Mouse (Mus musculus) forebrain, embryonic 12.5 days (tissue): ENCODE data around the gene Prc1. TPM values are rescaled to one million over a fixed set of nuclear protein-coding genes. Genes with fewer than 3 reads are reported as not detected.
A peak's percentile ranks its signal among the peaks of the same experiment; 100 is the strongest.

Source experiments
- ATAC-seq: fragments of 200-750 bp; cut with Nextera tagmentation; 2 replicates; pipeline ENCODE4 v1.8.0; 2017; ENCODE audit warnings: moderate TSS enrichment; ENCODE audit not compliant: low FRiP score
- H3K27ac ChIP-seq: fragments of 300-500 bp; sonication (generic); 2 replicates; pipeline ENCODE4 v1.5.1; 2016; ENCODE audit warnings: mild to moderate bottlenecking
- H3K27me3 ChIP-seq: fragments of 300-500 bp; sonication (generic); 2 replicates; pipeline ENCODE4 v1.6.1; 2016; ENCODE audit warnings: mild to moderate bottlenecking
- H3K36me3 ChIP-seq: fragments of 300-500 bp; sonication (generic); replicated peaks from 2 replicates; pipeline ENCODE4 v1.6.1; 2016; ENCODE audit warnings: mild to moderate bottlenecking
- H3K4me1 ChIP-seq: fragments of 300-500 bp; sonication (generic); 2 replicates; pipeline ENCODE4 v1.6.1; 2016
- H3K4me2 ChIP-seq: fragments of 300-500 bp; sonication (generic); 2 replicates; pipeline ENCODE4 v1.6.1; 2016; ENCODE audit warnings: mild to moderate bottlenecking, moderate library complexity
- H3K4me3 ChIP-seq: fragments of 300-500 bp; sonication (generic); replicated peaks from 2 replicates; pipeline ENCODE4 v1.5.1; 2016; ENCODE audit warnings: mild to moderate bottlenecking
- H3K9ac ChIP-seq: fragments of 300-500 bp; sonication (generic); 2 replicates; pipeline ENCODE4 v1.6.1; 2016; ENCODE audit warnings: mild to moderate bottlenecking
- H3K9me3 ChIP-seq: fragments of 300-500 bp; sonication (generic); 2 replicates; pipeline ENCODE4 v1.6.1; 2016
- WGBS: fragments of 180-500 bp; shearing (Covaris S2); methylation state at CpG from one replicate; pipeline ENCODE4 v1.1.7; 2016; 5-methylcytosine and 5-hydroxymethylcytosine counted together
- polyA plus RNA-seq: library from polyadenylated mRNA; unstranded; fragments of >200 nt; fragmentation: Nextera tagmentation; extraction: Ambion mirVana; gene quantifications from 2 replicates; pipeline ENCODE4 v1.2.1, GENCODE M21; 2016

The Prc1 gene
- polyA plus RNA-seq, 1 experiment from 2014 or later, result 222 TPM

- 1% methylated on average over 25 of the region's 25 CpGs for WGBS
- H3K9me3 ChIP-seq, result no peaks in the 10 kb centered on the region
Observed at GRCm38 (mm10) chr7:80342858-80343257, 48.6 kb downstream of the Prc1 start, which contains the start of gene Hddc3. Gene Hddc3, plus strand, starts transcription at chr7:80343104.

GRCm38 (mm10) chr7:80343270-80344018 lies 49.2 kb downstream of the Prc1 start:
- peak overlapping the region; percentile 82 for H3K4me2 ChIP-seq
- peak overlapping the region; percentile 77 for H3K27ac ChIP-seq
- H3K27me3 ChIP-seq, result no peaks in the 10 kb centered on the region
- H3K4me3 ChIP-seq, result peak overlapping the region; percentile 58
- WGBS, result 23% methylated on average over 19 of the region's 19 CpGs
- peak overlapping the region; percentile 79 for H3K9ac ChIP-seq
- peak; percentile 3; the same call in 1 of the 2 replicates for ATAC-seq
- no peaks in the 10 kb centered on the region for H3K9me3 ChIP-seq
- peaks cover 47% of the 10 kb centered on the region for H3K4me1 ChIP-seq
- peaks cover 9% of the 10 kb centered on the region for H3K36me3 ChIP-seq

More at GRCm38 (mm10) chr7:80342858-80343257, 48.6 kb downstream of the Prc1 start, which contains the start of gene Hddc3:
- peak within 1 kb of the TSS; percentile 82 for H3K4me2 ChIP-seq
- no peaks in the 10 kb centered on the region for H3K27me3 ChIP-seq
- peak within 1 kb of the TSS; percentile 79 for H3K9ac ChIP-seq
- peaks cover 9% of the 10 kb centered on the region for H3K36me3 ChIP-seq
- H3K4me1 ChIP-seq, result peaks cover 51% of the 10 kb centered on the region
- peak within 1 kb of the TSS; percentile 58 for H3K4me3 ChIP-seq
- peak within 1 kb of the TSS; percentile 77 for H3K27ac ChIP-seq
- peak; percentile 22 for ATAC-seq

- H3K9me3 ChIP-seq, result no peaks in the 10 kb centered on the region
- H3K4me2 ChIP-seq, result no peak overlapping the region
- H3K4me3 ChIP-seq, result no peak overlapping the region
- no peak overlapping the region for H3K9ac ChIP-seq
- H3K4me1 ChIP-seq, result peaks cover 27% of the 10 kb centered on the region
- no peaks in the 10 kb centered on the region for H3K27me3 ChIP-seq
- ATAC-seq, result no peak
- peaks cover 22% of the 10 kb centered on the region for H3K36me3 ChIP-seq
- no peak overlapping the region for H3K27ac ChIP-seq
- WGBS, result 96% methylated on average over 9 of the region's 9 CpGs
Observed at GRCm38 (mm10) chr7:80346173-80346572, 51.9 kb downstream of the Prc1 start.

- no peak overlapping the region for H3K4me3 ChIP-seq
- H3K27me3 ChIP-seq, result no peaks in the 10 kb centered on the region
- peaks cover 22% of the 10 kb centered on the region for H3K4me1 ChIP-seq
- 87% methylated on average over 5 of the region's 5 CpGs for WGBS
- H3K4me2 ChIP-seq, result no peak overlapping the region
- H3K9ac ChIP-seq, result no peak overlapping the region
- H3K36me3 ChIP-seq, result peaks cover 27% of the 10 kb centered on the region
- no peak for ATAC-seq
- H3K9me3 ChIP-seq, result no peaks in the 10 kb centered on the region
- no peak overlapping the region for H3K27ac ChIP-seq
Observed at GRCm38 (mm10) chr7:80346830-80347229, 52.6 kb downstream of the Prc1 start.

- H3K9ac ChIP-seq, result no peak overlapping the region
- WGBS, result 72% methylated on average over 13 of the region's 13 CpGs
- no peak overlapping the region for H3K4me3 ChIP-seq
- no peak overlapping the region for H3K4me2 ChIP-seq
- ATAC-seq, result no peak
- peaks cover 13% of the 10 kb centered on the region for H3K4me1 ChIP-seq
- H3K27ac ChIP-seq, result no peak overlapping the region
- peaks cover 34% of the 10 kb centered on the region for H3K36me3 ChIP-seq
- no peaks in the 10 kb centered on the region for H3K9me3 ChIP-seq
- H3K27me3 ChIP-seq, result no peaks in the 10 kb centered on the region
Observed at GRCm38 (mm10) chr7:80347670-80348586, 53.7 kb downstream of the Prc1 start.

GRCm38 (mm10) chr7:80350808-80351207 lies 56.6 kb downstream of the Prc1 start:
- no peak for ATAC-seq

GRCm38 (mm10) chr7:80352920-80353319 lies 58.7 kb downstream of the Prc1 start:
- Histone ChIP-seq H3K9ac (no peak overlapping the region), H3K4me1 (peaks cover 14% of the 10 kb centered on the region), H3K36me3 (peaks cover 63% of the 10 kb centered on the region), H3K4me3 (no peak overlapping the region), H3K27ac (no peak overlapping the region), H3K27me3 (no peaks in the 10 kb centered on the region), H3K4me2 (no peak overlapping the region), H3K9me3 (no peaks in the 10 kb centered on the region)
- 94% methylated on average over 8 of the region's 8 CpGs for WGBS
- ATAC-seq, result no peak

More at GRCm38 (mm10) chr7:80350808-80351207, 56.6 kb downstream of the Prc1 start:
- Histone ChIP-seq H3K9ac (no peak overlapping the region), H3K4me3 (no peak overlapping the region), H3K4me2 (no peak overlapping the region), H3K36me3 (peaks cover 46% of the 10 kb centered on the region), H3K9me3 (no peaks in the 10 kb centered on the region), H3K27ac (no peak overlapping the region), H3K27me3 (no peaks in the 10 kb centered on the region), H3K4me1 (0 out of 2 replicates have a peak, but pooled peaks cover 7% of the 10 kb centered on the region)
- 72% methylated on average over 2 of the region's 2 CpGs for WGBS

GRCm38 (mm10) chr7:80356351-80356750 lies 62.1 kb downstream of the Prc1 start:
- 92% methylated on average over 13 of the region's 13 CpGs for WGBS
- no peak overlapping the region for H3K4me3 ChIP-seq
- H3K4me1 ChIP-seq, result peaks cover 15% of the 10 kb centered on the region
- no peak overlapping the region for H3K4me2 ChIP-seq
- no peaks in the 10 kb centered on the region for H3K9me3 ChIP-seq
- no peak for ATAC-seq
- no peak overlapping the region for H3K9ac ChIP-seq
- no peak overlapping the region for H3K27ac ChIP-seq
- H3K36me3 ChIP-seq, result peaks cover 82% of the 10 kb centered on the region
- H3K27me3 ChIP-seq, result no peaks in the 10 kb centered on the region

GRCm38 (mm10) chr7:80357156-80357555 lies 62.9 kb downstream of the Prc1 start:
- 16% methylated on average over 8 of the region's 8 CpGs for WGBS

GRCm38 (mm10) chr7:80358039-80358438 lies 63.8 kb downstream of the Prc1 start:
- Histone ChIP-seq H3K9ac (no peak overlapping the region), H3K4me1 (peaks cover 15% of the 10 kb centered on the region), H3K36me3 (peaks cover 87% of the 10 kb centered on the region), H3K27me3 (no peaks in the 10 kb centered on the region), H3K4me3 (no peak overlapping the region), H3K9me3 (no peaks in the 10 kb centered on the region), H3K4me2 (no peak overlapping the region), H3K27ac (no peak overlapping the region)
- WGBS, result 66% methylated on average over 4 of the region's 4 CpGs
- ATAC-seq, result no peak

More at GRCm38 (mm10) chr7:80357156-80357555, 62.9 kb downstream of the Prc1 start:
- Histone ChIP-seq H3K36me3 (peaks cover 86% of the 10 kb centered on the region), H3K4me3 (no peak overlapping the region), H3K4me1 (peaks cover 15% of the 10 kb centered on the region), H3K4me2 (no peak overlapping the region), H3K27me3 (no peaks in the 10 kb centered on the region), H3K9ac (0 out of 2 replicates have a peak overlapping the region, but pooled peaks have one; percentile 22), H3K27ac (peak overlapping the region; percentile 39; the same call in 1 of the 2 replicates), H3K9me3 (no peaks in the 10 kb centered on the region)
- ATAC-seq, result no peak

- no peak for ATAC-seq
- Histone ChIP-seq H3K9ac (no peak overlapping the region), H3K4me3 (no peak overlapping the region), H3K9me3 (no peaks in the 10 kb centered on the region), H3K4me1 (peaks cover 15% of the 10 kb centered on the region), H3K27me3 (no peaks in the 10 kb centered on the region), H3K4me2 (no peak overlapping the region), H3K36me3 (peaks cover 95% of the 10 kb centered on the region), H3K27ac (no peak overlapping the region)
- WGBS, result 88% methylated on average over 3 of the region's 3 CpGs
Observed at GRCm38 (mm10) chr7:80360435-80360834, 66.2 kb downstream of the Prc1 start.

GRCm38 (mm10) chr7:80365759-80366158 lies 71.5 kb downstream of the Prc1 start:
- Histone ChIP-seq H3K9me3 (no peaks in the 10 kb centered on the region), H3K4me2 (no peak overlapping the region), H3K27me3 (no peaks in the 10 kb centered on the region), H3K4me1 (peaks cover 16% of the 10 kb centered on the region), H3K9ac (no peak overlapping the region), H3K4me3 (no peak overlapping the region), H3K27ac (no peak overlapping the region), H3K36me3 (peaks cover 73% of the 10 kb centered on the region)
- 82% methylated on average over 2 of the region's 2 CpGs for WGBS
- no peak for ATAC-seq
